Mouse (Mus musculus): ENCODE results near the gene Nemp1.
A peak's percentile ranks its signal among the peaks of the same experiment; 100 is the strongest.

DNA sequence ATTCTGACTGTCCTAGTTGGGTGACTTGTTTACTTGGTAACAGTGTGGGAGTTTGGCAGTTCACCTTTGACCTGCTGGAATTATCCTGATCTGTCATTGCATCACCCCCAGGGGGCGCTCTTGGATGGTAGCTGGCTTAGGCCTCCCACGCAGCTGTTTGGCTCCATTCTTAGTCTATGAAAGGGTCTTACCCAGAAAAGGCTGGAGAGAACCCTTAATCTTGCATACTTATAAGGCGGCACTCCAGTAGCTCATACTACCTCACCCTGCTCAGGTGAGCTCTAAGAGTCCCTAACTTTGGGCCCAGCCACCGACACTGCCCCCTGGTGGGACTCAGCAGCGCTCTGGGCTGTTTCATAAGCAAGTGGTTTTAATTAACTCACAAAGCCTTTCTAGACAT, 78.0 kb downstream of the Nemp1 start:
- TF ChIP-seq CTCF (IDR thresholded peaks at IDR 0.05; ENCODE audit: insufficient read depth, low read length) (peak; percentile 65), POLR2A (IDR thresholded peaks at IDR 0.05; ENCODE audit: borderline replicate concordance, extremely low read depth, low read depth, low read length) (no peak)

All from lung, adult 2 months (tissue).